Mouse (Mus musculus) limb, embryonic 15.5 days (tissue): ENCODE results near the gene Fxyd2. TPM values are rescaled to one million over a fixed set of nuclear protein-coding genes. Genes with fewer than 3 reads are reported as not detected.

Experiments
- ATAC-seq: fragments of 200-750 bp; cut with Nextera tagmentation; 2 replicates; pipeline ENCODE4 v1.8.0; 2017; ENCODE audit warnings: low read depth, moderate TSS enrichment; ENCODE audit not compliant: insufficient number of reproducible peaks, low FRiP score, low TSS enrichment
- H3K27ac ChIP-seq: fragments of 300-500 bp; sonication (generic); 2 replicates; pipeline ENCODE4 v1.5.1; 2015; ENCODE audit warnings: moderate library complexity, mild to moderate bottlenecking, inconsistent platforms
- H3K27me3 ChIP-seq: fragments of 300-500 bp; sonication (generic); 2 replicates; pipeline ENCODE4 v1.6.1; 2015; ENCODE audit warnings: inconsistent platforms
- H3K36me3 ChIP-seq: fragments of 300-500 bp; sonication (generic); 2 replicates; pipeline ENCODE4 v1.6.1; 2015; ENCODE audit warnings: inconsistent platforms
- H3K4me1 ChIP-seq: fragments of 300-500 bp; sonication (generic); 2 replicates; pipeline ENCODE4 v1.6.1; 2015; ENCODE audit warnings: inconsistent platforms
- H3K4me2 ChIP-seq: fragments of 300-500 bp; sonication (generic); 2 replicates; pipeline ENCODE4 v1.6.1; 2015; ENCODE audit warnings: mild to moderate bottlenecking, inconsistent platforms
- H3K4me3 ChIP-seq: fragments of 300-500 bp; sonication (generic); 2 replicates; pipeline ENCODE4 v1.5.1; 2015; ENCODE audit warnings: mild to moderate bottlenecking, inconsistent platforms
- H3K9ac ChIP-seq: fragments of 300-500 bp; sonication (generic); 2 replicates; pipeline ENCODE4 v1.6.1; 2015; ENCODE audit warnings: inconsistent platforms
- H3K9me3 ChIP-seq: fragments of 300-500 bp; sonication (generic); 2 replicates; pipeline ENCODE4 v1.6.1; 2016; ENCODE audit warnings: inconsistent platforms
- WGBS: fragments of 180-500 bp; shearing (Covaris S2); methylation state at CpG from one replicate; pipeline ENCODE4 v1.1.7; 2015; 5-methylcytosine and 5-hydroxymethylcytosine counted together
- polyA plus RNA-seq: library from polyadenylated mRNA; unstranded; fragments of >200 nt; fragmentation: Nextera tagmentation; extraction: Ambion mirVana; gene quantifications from 2 replicates; pipeline ENCODE4 v1.2.1, GENCODE M21; 2015

Gene Fxyd2
- polyA plus RNA-seq, 1 experiment from 2014 or later = 4.7 TPM

DNA sequence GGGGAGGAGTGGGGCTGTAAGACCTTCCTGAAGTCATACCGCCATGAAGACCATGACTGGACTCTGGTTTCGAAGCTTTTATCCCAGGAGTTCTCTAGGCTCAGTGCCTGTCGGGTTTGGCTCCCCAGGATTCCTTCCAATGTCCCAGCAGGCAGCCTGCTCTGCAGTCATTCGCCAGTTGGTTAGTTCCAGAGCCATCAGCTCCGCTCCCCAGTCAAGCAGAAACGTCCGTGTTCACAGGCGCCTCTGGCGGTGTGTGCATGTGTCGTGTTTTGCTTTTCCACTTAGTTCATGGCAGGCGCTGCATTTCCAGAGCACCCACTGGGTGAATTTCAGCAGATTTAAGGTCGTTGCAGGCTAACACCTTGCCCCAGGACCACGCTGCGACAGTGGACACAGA lies 58.9 kb downstream of the Fxyd2 start:
- no peak for ATAC-seq
- Histone ChIP-seq H3K9ac (no peak overlapping the region), H3K4me3 (no peak overlapping the region), H3K27me3 (no peaks in the 10 kb centered on the region), H3K4me1 (no peaks in the 10 kb centered on the region), H3K9me3 (no peaks in the 10 kb centered on the region), H3K4me2 (no peak overlapping the region), H3K27ac (no peak overlapping the region), H3K36me3 (no peaks in the 10 kb centered on the region)
- WGBS = 68% methylated on average over 14 of the region's 14 CpGs

Other genes starting within 250 kb of the Fxyd2 start
- 0.15 and 0.30 TPM in 2 replicates for gene BC049352, start 217.7 kb upstream of the Fxyd2 start, polyA plus RNA-seq
- 22.6 and 23.2 TPM in 2 replicates for gene Tmprss4, start 195.6 kb upstream of the Fxyd2 start, polyA plus RNA-seq
- gene Il10ra, start 130.5 kb upstream of the Fxyd2 start, polyA plus RNA-seq = 1.3 and 1.4 TPM in 2 replicates
- gene Tmprss13, start 80.6 kb upstream of the Fxyd2 start, polyA plus RNA-seq = 14.6 and 14.7 TPM in 2 replicates
- 120 and 122 TPM in 2 replicates for gene Fxyd6, start 29.5 kb upstream of the Fxyd2 start, polyA plus RNA-seq
- gene Dscaml1, start 27.0 kb downstream of the Fxyd2 start, polyA plus RNA-seq = 0.23 and 0.31 TPM in 2 replicates